Mouse (Mus musculus): ENCODE data around the gene Ggt7. TPM values are rescaled to one million over a fixed set of nuclear protein-coding genes. Genes with fewer than 3 reads are reported as not detected.
"Not testable (repeated sequence)": the region's sequence is repeated elsewhere in the genome, so short reads cannot be mapped to it uniquely, and the experiment has no call there.

Gene Ggt7
- polyA plus RNA-seq, 1 experiment from 2014 or later: 10.6 TPM

- not testable (repeated sequence) for ATAC-seq (replicated peaks; ENCODE audit: low FRiP score); H3K9ac ChIP-seq (ENCODE audit: low read length); H3K4me2 ChIP-seq (ENCODE audit: low read depth, low read length, severe bottlenecking); H3K36me3 ChIP-seq (ENCODE audit: control insufficient read depth, insufficient read depth, low read length); H3K27ac ChIP-seq (ENCODE audit: low read depth, low read length); H3K4me1 ChIP-seq (replicated peaks; ENCODE audit: control insufficient read depth, insufficient read depth, low read length); H3K27me3 ChIP-seq (ENCODE audit: control insufficient read depth, insufficient read depth, low read length); DNase-seq (ENCODE audit: low spot score); H3K4me3 ChIP-seq (ENCODE audit: low read depth, low read length); H3K9me3 ChIP-seq (ENCODE audit: control insufficient read depth, low read length)
- WGBS: 97% methylated on average over 1 of the region's 1 CpGs
These were observed 70.1 kb downstream of the Ggt7 start for GRCm38 (mm10) chr2:155447906-155448305.

- no peak for ATAC-seq (replicated peaks; ENCODE audit: low FRiP score)
- no peaks in the 10 kb centered on the region for H3K36me3 ChIP-seq (ENCODE audit: control insufficient read depth, insufficient read depth, low read length)
- no peak overlapping the region for H3K27ac ChIP-seq (ENCODE audit: low read depth, low read length)
- WGBS: 53% methylated on average over 2 of the region's 2 CpGs
- DNase-seq (ENCODE audit: low spot score): no peak
- H3K4me1 ChIP-seq (replicated peaks; ENCODE audit: control insufficient read depth, insufficient read depth, low read length): no peaks in the 10 kb centered on the region
- no peak overlapping the region for H3K9ac ChIP-seq (ENCODE audit: low read length)
- H3K4me2 ChIP-seq (ENCODE audit: low read depth, low read length, severe bottlenecking): no peak overlapping the region
- H3K9me3 ChIP-seq (ENCODE audit: control insufficient read depth, low read length): no peaks in the 10 kb centered on the region
- no peaks in the 10 kb centered on the region for H3K27me3 ChIP-seq (ENCODE audit: control insufficient read depth, insufficient read depth, low read length)
- no peak overlapping the region for H3K4me3 ChIP-seq (ENCODE audit: low read depth, low read length)
These were observed 74.6 kb downstream of the Ggt7 start for GRCm38 (mm10) chr2:155443446-155443845.

- Histone ChIP-seq H3K27me3 (ENCODE audit: control insufficient read depth, insufficient read depth, low read length) (no peaks in the 10 kb centered on the region), H3K36me3 (ENCODE audit: control insufficient read depth, insufficient read depth, low read length) (no peaks in the 10 kb centered on the region), H3K4me3 (ENCODE audit: low read depth, low read length) (no peak overlapping the region), H3K4me1 (replicated peaks; ENCODE audit: control insufficient read depth, insufficient read depth, low read length) (no peaks in the 10 kb centered on the region), H3K27ac (ENCODE audit: low read depth, low read length) (no peak overlapping the region), H3K9me3 (ENCODE audit: control insufficient read depth, low read length) (no peaks in the 10 kb centered on the region), H3K4me2 (ENCODE audit: low read depth, low read length, severe bottlenecking) (no peak overlapping the region), H3K9ac (ENCODE audit: low read length) (no peak overlapping the region)
- DNase-seq (ENCODE audit: low spot score) (no peak), ATAC-seq (replicated peaks; ENCODE audit: low FRiP score) (no peak)
- 78% methylated on average over 4 of the region's 4 CpGs for WGBS
These were observed 75.1 kb downstream of the Ggt7 start for GRCm38 (mm10) chr2:155442916-155443315.

Other genes with a start within 250 kb of the Ggt7 start
- 129 and 148 TPM in 2 replicates for gene Map1lc3a, start 241.9 kb downstream of the Ggt7 start, polyA plus RNA-seq (2014; fragmentation: Nextera tagmentation; extraction: Ambion mirVana)
- 55.9 and 56.3 TPM in 2 replicates for gene Pigu, start 160.8 kb downstream of the Ggt7 start, polyA plus RNA-seq (2014; fragmentation: Nextera tagmentation; extraction: Ambion mirVana)
- 60.3 and 63.0 TPM in 2 replicates for gene Trp53inp2, start 137.2 kb downstream of the Ggt7 start, polyA plus RNA-seq (2014; fragmentation: Nextera tagmentation; extraction: Ambion mirVana)
- 34.3 and 35.6 TPM in 2 replicates for gene Ncoa6, start 44.3 kb downstream of the Ggt7 start, polyA plus RNA-seq (2014; fragmentation: Nextera tagmentation; extraction: Ambion mirVana)
- gene Acss2, start 289 bp downstream of the Ggt7 start, polyA plus RNA-seq (2014; fragmentation: Nextera tagmentation; extraction: Ambion mirVana): 20.6 and 22.9 TPM in 2 replicates
- gene Gss, start 74.6 kb upstream of the Ggt7 start, polyA plus RNA-seq (2014; fragmentation: Nextera tagmentation; extraction: Ambion mirVana): 18.1 and 22.3 TPM in 2 replicates
- gene Myh7b, start 93.0 kb upstream of the Ggt7 start, polyA plus RNA-seq (2014; fragmentation: Nextera tagmentation; extraction: Ambion mirVana): 0.27 and 0.31 TPM in 2 replicates
- gene Trpc4ap, start 174.1 kb upstream of the Ggt7 start, polyA plus RNA-seq (2014; fragmentation: Nextera tagmentation; extraction: Ambion mirVana): 141 and 154 TPM in 2 replicates
- gene Edem2, start 211.2 kb upstream of the Ggt7 start, polyA plus RNA-seq (2014; fragmentation: Nextera tagmentation; extraction: Ambion mirVana): 31.8 and 33.2 TPM in 2 replicates
- not detected in 2 replicates for gene Gm17581, start 217.6 kb upstream of the Ggt7 start, polyA plus RNA-seq (2014; fragmentation: Nextera tagmentation; extraction: Ambion mirVana)
- gene Procr, start 232.9 kb upstream of the Ggt7 start, polyA plus RNA-seq (2014; fragmentation: Nextera tagmentation; extraction: Ambion mirVana): 0.96 and 1.1 TPM in 2 replicates